Mouse (Mus musculus): ENCODE results near the gene Ivd. TPM values are rescaled to one million over a fixed set of nuclear protein-coding genes. Genes with fewer than 3 reads are reported as not detected.

The Ivd gene
- total RNA-seq (2021) (100 to 1,000 TPM; 356 to 463 TPM), polyA plus RNA-seq (2012; rRNA removed) (215 and 327 TPM in 2 replicates)
- long read RNA-seq, transcript Ivd-201 (12 exons, 3,665 nt) = major isoform, 337 of 374 reads
- long read RNA-seq, partial matches to known transcripts = 9 of 374 reads
- long read RNA-seq, other reads (novel, unspliced or antisense) = 28 of 374 reads

GRCm38 (mm10) chr2:118861454-118862339, at the start of gene Ivd:
Gene Ivd (plus strand): TSS chr2:118861954.
- intact Hi-C loops (cut with DNase I) = loop anchor here (1.0 to 5.0 kb wide), 4 partner anchors 49 to 114 kb away; partner anchors contain the start of genes Ccdc9b, Inafm2 and Knstrn
- Histone ChIP-seq H3K4me1 (ENCODE audit: control insufficient read depth, insufficient read depth, low read length) (no peaks in the 10 kb centered on the region), H3K27ac (peak within 1 kb of the TSS; percentile 85), H3K79me2 (replicated peaks; ENCODE audit: control insufficient read depth, insufficient read depth, low read length) (no peaks in the 10 kb centered on the region), H3K36me3 (ENCODE audit: control insufficient read depth, insufficient read depth, low read length) (peaks cover 6% of the 10 kb centered on the region; the same call in 1 of the 2 replicates), H3K9ac (ENCODE audit: low read depth, low read length) (peak within 1 kb of the TSS; percentile 85), H3K27me3 (ENCODE audit: control insufficient read depth, insufficient read depth, low read length) (no peaks in the 10 kb centered on the region), H3K4me3 (peak within 1 kb of the TSS; percentile 73)
- under 1% methylated on average over 34 of the region's 34 CpGs for WGBS
- peak; percentile 89 to 94 for DNase-seq
- TF ChIP-seq POLR2A (IDR thresholded peaks at IDR 0.05; ENCODE audit: insufficient read depth, low read depth, low read length) (peak; percentile 95), EP300 (IDR thresholded peaks at IDR 0.05; ENCODE audit: insufficient read depth, low read depth, low read length) (0 out of 2 replicates have a peak, but pooled peaks have one; percentile 50), CTCF (IDR thresholded peaks at IDR 0.05) (no peak)

- Histone ChIP-seq H3K27me3 (ENCODE audit: control insufficient read depth, insufficient read depth, low read length) (no peaks in the 10 kb centered on the region), H3K4me3 (no peak overlapping the region), H3K4me1 (ENCODE audit: control insufficient read depth, insufficient read depth, low read length) (peaks cover 2% of the 10 kb centered on the region), H3K79me2 (replicated peaks; ENCODE audit: control insufficient read depth, insufficient read depth, low read length) (no peaks in the 10 kb centered on the region), H3K27ac (no peak overlapping the region), H3K9ac (ENCODE audit: low read depth, low read length) (no peak overlapping the region), H3K36me3 (ENCODE audit: control insufficient read depth, insufficient read depth, low read length) (no peaks in the 10 kb centered on the region)
- no peak for DNase-seq
- TF ChIP-seq CTCF (IDR thresholded peaks at IDR 0.05) (no peak), EP300 (IDR thresholded peaks at IDR 0.05; ENCODE audit: insufficient read depth, low read depth, low read length) (no peak), POLR2A (IDR thresholded peaks at IDR 0.05; ENCODE audit: insufficient read depth, low read depth, low read length) (no peak)
- intact Hi-C loops (cut with DNase I) = loop anchor here (5.0 to 10.0 kb wide), 3 partner anchors 50 to 162 kb away; partner anchors contain the start of gene Ivd
- WGBS = 73% methylated on average over 1 of the region's 1 CpGs
These were observed 49.0 kb upstream of the Ivd start for GRCm38 (mm10) chr2:118812724-118813123.

- Histone ChIP-seq H3K36me3 (ENCODE audit: control insufficient read depth, insufficient read depth, low read length) (no peaks in the 10 kb centered on the region), H3K9ac (ENCODE audit: low read depth, low read length) (peak within 1 kb of the TSS; percentile 58), H3K27ac (no peak within 1 kb of the TSS; the same call in 1 of the 2 replicates), H3K4me3 (peak within 1 kb of the TSS; percentile 67), H3K27me3 (ENCODE audit: control insufficient read depth, insufficient read depth, low read length) (no peaks in the 10 kb centered on the region), H3K79me2 (replicated peaks; ENCODE audit: control insufficient read depth, insufficient read depth, low read length) (no peaks in the 10 kb centered on the region), H3K4me1 (ENCODE audit: control insufficient read depth, insufficient read depth, low read length) (peaks cover 2% of the 10 kb centered on the region)
- no peak for TF ChIP-seq POLR2A (IDR thresholded peaks at IDR 0.05; ENCODE audit: insufficient read depth, low read depth, low read length)
- no peak for TF ChIP-seq CTCF (IDR thresholded peaks at IDR 0.05)
- no peak for TF ChIP-seq EP300 (IDR thresholded peaks at IDR 0.05; ENCODE audit: insufficient read depth, low read depth, low read length)
- whole genome bisulfite sequencing = under 1% methylated on average over 49 of the region's 49 CpGs
- intact Hi-C loops (cut with DNase I) = loop anchor here (5.0 to 10.0 kb wide), 3 partner anchors 48 to 161 kb away; partner anchors contain the start of gene Ivd
- peak; percentile 91 for DNase-seq
These were observed 47.5 kb upstream of the Ivd start, which contains the start of gene Knstrn for GRCm38 (mm10) chr2:118813981-118814836. Gene Knstrn (plus strand): TSS chr2:118814003.

- H3K36me3 ChIP-seq (ENCODE audit: control insufficient read depth, insufficient read depth, low read length) = no peaks in the 10 kb centered on the region
- 86% methylated on average over 5 of the region's 5 CpGs for WGBS
- no peaks in the 10 kb centered on the region for H3K79me2 ChIP-seq (replicated peaks; ENCODE audit: control insufficient read depth, insufficient read depth, low read length)
- H3K27ac ChIP-seq = no peak overlapping the region
- intact Hi-C loops (cut with DNase I) = no loop called here
- TF ChIP-seq POLR2A (IDR thresholded peaks at IDR 0.05; ENCODE audit: insufficient read depth, low read depth, low read length) (no peak), CTCF (IDR thresholded peaks at IDR 0.05) (no peak), EP300 (IDR thresholded peaks at IDR 0.05; ENCODE audit: insufficient read depth, low read depth, low read length) (no peak)
- no peak for DNase-seq
- no peak overlapping the region for H3K4me3 ChIP-seq
- no peak overlapping the region for H3K9ac ChIP-seq (ENCODE audit: low read depth, low read length)
- H3K27me3 ChIP-seq (ENCODE audit: control insufficient read depth, insufficient read depth, low read length) = no peaks in the 10 kb centered on the region
- no peaks in the 10 kb centered on the region for H3K4me1 ChIP-seq (ENCODE audit: control insufficient read depth, insufficient read depth, low read length)
These were observed 39.0 kb upstream of the Ivd start for GRCm38 (mm10) chr2:118822800-118823199.

GRCm38 (mm10) chr2:118824396-118824795, 37.4 kb upstream of the Ivd start:
- WGBS = 94% methylated on average over 4 of the region's 4 CpGs
- intact Hi-C loops (cut with DNase I) = no loop called here
- Histone ChIP-seq H3K4me3 (no peak overlapping the region), H3K36me3 (ENCODE audit: control insufficient read depth, insufficient read depth, low read length) (no peaks in the 10 kb centered on the region), H3K9ac (ENCODE audit: low read depth, low read length) (no peak overlapping the region), H3K4me1 (ENCODE audit: control insufficient read depth, insufficient read depth, low read length) (no peaks in the 10 kb centered on the region), H3K27me3 (ENCODE audit: control insufficient read depth, insufficient read depth, low read length) (no peaks in the 10 kb centered on the region), H3K79me2 (replicated peaks; ENCODE audit: control insufficient read depth, insufficient read depth, low read length) (no peaks in the 10 kb centered on the region), H3K27ac (no peak overlapping the region)
- TF ChIP-seq CTCF (IDR thresholded peaks at IDR 0.05) (no peak), POLR2A (IDR thresholded peaks at IDR 0.05; ENCODE audit: insufficient read depth, low read depth, low read length) (no peak), EP300 (IDR thresholded peaks at IDR 0.05; ENCODE audit: insufficient read depth, low read depth, low read length) (no peak)
- no peak for DNase-seq

Data from heart, adult 2 months (tissue).